Mouse (Mus musculus): ENCODE measurements at regions not wholly inside any gene's neighbourhood (a gene's known extent, or its start where the extent isn't known, plus 50 kb on each side); places are given as distances from the start of the nearest gene placed in this dataset.
"Not testable (repeated sequence)": the region's sequence is repeated elsewhere in the genome, so short reads cannot be mapped to it uniquely, and the experiment has no call there.

DNA sequence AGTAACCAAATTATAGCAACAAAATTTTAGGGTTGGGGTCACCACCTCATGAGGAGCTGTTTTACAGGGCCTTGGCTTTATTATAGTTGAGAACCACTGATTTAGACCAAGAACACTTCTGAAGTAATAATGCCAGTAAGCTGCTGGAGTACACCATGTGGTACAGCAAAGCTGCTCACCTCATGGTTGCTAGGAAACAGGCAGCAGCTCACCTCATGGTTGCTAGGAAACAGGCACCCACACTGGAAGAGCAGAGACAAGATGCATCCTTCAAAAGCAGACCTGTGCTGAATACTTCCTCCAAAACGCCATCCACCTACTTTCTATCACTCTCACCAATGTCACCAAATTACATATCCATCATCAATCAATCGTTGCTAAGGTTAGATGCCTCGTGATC lies 300.0 kb downstream of the Gxylt1 start:
- Histone ChIP-seq H3K4me1 (ENCODE audit: control insufficient read depth, insufficient read depth, low read length) (no peaks in the 10 kb centered on the region), H3K4me3 (replicated peaks; ENCODE audit: extremely low read depth, low read depth, low read length) (no peak overlapping the region)
- 71% methylated on average over 3 of the region's 3 CpGs for WGBS
- no peak for DNase-seq
- TF ChIP-seq POLR2A (IDR thresholded peaks at IDR 0.05; ENCODE audit: borderline replicate concordance, extremely low read depth, low read depth, low read length) (no peak), CTCF (IDR thresholded peaks at IDR 0.05; ENCODE audit: insufficient read depth, low read length) (no peak)

DNA sequence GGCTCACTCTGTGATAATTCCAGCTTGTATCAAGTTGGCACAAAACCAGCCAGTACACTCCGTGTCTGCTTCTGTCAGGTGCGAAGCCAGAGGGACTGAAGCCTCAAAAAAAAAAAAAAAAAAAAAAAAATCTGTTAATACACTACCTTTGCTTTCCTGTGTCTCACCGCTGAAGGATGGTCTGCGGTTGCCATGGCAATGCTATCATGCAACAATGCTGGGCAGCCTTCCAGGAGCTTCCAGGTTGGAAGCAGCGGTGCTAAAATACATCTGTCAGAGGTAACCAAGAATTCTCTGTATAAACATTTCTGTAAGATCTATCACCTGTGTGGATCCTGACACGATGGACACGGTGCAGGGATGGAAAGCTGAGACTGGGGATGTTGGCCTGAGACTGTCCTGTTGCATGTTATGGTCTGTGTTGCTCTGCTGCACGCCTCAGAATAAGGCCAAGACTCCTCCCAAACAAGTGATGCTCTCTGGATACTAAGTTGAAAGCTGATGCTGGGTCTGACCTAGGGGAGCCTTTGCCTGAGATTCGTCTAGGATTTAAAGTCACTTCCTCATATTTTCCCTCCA lies 301.2 kb downstream of the Gxylt1 start:
- Histone ChIP-seq H3K4me3 (replicated peaks; ENCODE audit: extremely low read depth, low read depth, low read length) (no peak overlapping the region), H3K4me1 (ENCODE audit: control insufficient read depth, insufficient read depth, low read length) (no peaks in the 10 kb centered on the region)
- no peak for TF ChIP-seq CTCF (IDR thresholded peaks at IDR 0.05; ENCODE audit: insufficient read depth, low read length)
- TF ChIP-seq POLR2A (IDR thresholded peaks at IDR 0.05; ENCODE audit: borderline replicate concordance, extremely low read depth, low read depth, low read length) = no peak
- WGBS = 58% methylated on average over 9 of the region's 9 CpGs
- DNase-seq = no peak

DNA sequence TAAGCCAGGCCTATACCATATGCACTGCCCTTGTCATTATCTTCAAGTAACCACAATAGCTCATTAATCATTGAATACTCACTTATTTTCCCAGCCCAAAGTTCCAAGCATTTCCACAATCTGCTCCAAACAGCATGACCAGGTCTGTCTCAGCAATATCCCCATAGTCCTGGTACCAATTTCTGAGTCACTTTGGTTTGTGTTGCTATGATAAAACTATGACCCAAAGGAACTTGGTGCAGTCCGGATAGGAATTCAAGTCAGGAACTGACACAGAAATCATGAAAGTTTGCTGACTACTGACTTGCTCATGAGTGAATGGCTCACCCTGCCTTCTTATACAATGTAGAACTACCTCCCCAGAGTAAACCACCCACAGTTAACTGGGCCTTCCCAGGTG lies 309.4 kb downstream of the Gxylt1 start:
- Histone ChIP-seq H3K4me1 (ENCODE audit: control insufficient read depth, insufficient read depth, low read length) (no peaks in the 10 kb centered on the region), H3K4me3 (replicated peaks; ENCODE audit: extremely low read depth, low read depth, low read length) (no peak overlapping the region)
- TF ChIP-seq POLR2A (IDR thresholded peaks at IDR 0.05; ENCODE audit: borderline replicate concordance, extremely low read depth, low read depth, low read length) (no peak), CTCF (IDR thresholded peaks at IDR 0.05; ENCODE audit: insufficient read depth, low read length) (no peak)
- WGBS = 78% methylated on average over 1 of the region's 1 CpGs
- no peak for DNase-seq

DNA sequence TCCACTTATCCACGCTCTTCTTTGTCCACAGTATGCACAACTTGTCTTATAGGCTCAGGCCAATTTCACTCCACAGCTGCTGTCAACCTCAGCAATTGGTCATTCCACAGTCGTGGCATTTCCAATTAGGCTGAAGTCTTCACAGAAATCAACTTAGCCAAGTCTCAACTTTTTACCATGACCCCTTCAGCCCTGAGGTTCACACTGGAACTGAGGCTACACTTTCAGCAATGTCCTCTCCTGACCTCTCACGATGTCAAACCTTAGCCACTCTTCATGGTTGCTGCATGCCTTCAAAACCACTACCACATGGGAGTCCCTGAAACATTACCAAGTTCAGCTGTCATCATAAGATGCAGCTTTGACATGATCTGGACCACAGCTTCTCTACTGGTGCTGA lies 310.1 kb downstream of the Gxylt1 start:
- no peak for TF ChIP-seq POLR2A (IDR thresholded peaks at IDR 0.05; ENCODE audit: borderline replicate concordance, extremely low read depth, low read depth, low read length)
- TF ChIP-seq CTCF (IDR thresholded peaks at IDR 0.05; ENCODE audit: insufficient read depth, low read length) = no peak
- 78% methylated on average over 3 of the region's 3 CpGs for WGBS
- no peak for DNase-seq

DNA sequence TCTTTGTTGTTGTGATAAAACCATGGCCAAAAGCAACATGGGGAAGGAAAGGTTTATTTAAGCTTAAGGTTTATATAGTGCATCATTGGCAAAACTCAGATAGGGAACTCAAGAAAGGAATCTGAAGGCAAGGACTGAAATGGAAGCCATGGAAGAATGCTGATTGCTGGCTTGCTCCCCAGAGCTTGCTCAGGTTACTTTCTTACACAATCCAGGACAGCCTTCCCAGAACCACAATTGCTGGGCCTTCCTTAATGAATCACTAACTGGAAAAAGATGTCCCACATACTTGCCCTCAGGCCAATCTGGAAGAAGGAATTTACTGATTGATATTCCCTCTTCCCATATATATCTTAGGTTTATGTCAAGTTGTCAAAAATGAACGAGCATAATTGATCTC lies 310.8 kb downstream of the Gxylt1 start:
- no peak for TF ChIP-seq POLR2A (IDR thresholded peaks at IDR 0.05; ENCODE audit: borderline replicate concordance, extremely low read depth, low read depth, low read length)
- no peak for TF ChIP-seq CTCF (IDR thresholded peaks at IDR 0.05; ENCODE audit: insufficient read depth, low read length)
- no peak for DNase-seq
- no peak overlapping the region for H3K4me3 ChIP-seq (replicated peaks; ENCODE audit: extremely low read depth, low read depth, low read length)
- no peaks in the 10 kb centered on the region for H3K4me1 ChIP-seq (ENCODE audit: control insufficient read depth, insufficient read depth, low read length)
- 58% methylated on average over 1 of the region's 1 CpGs for WGBS

More for the DNA sequence above, 310.1 kb downstream of the Gxylt1 start:
- H3K4me3 ChIP-seq (replicated peaks; ENCODE audit: extremely low read depth, low read depth, low read length) = no peak overlapping the region
- no peaks in the 10 kb centered on the region for H3K4me1 ChIP-seq (ENCODE audit: control insufficient read depth, insufficient read depth, low read length)

DNA sequence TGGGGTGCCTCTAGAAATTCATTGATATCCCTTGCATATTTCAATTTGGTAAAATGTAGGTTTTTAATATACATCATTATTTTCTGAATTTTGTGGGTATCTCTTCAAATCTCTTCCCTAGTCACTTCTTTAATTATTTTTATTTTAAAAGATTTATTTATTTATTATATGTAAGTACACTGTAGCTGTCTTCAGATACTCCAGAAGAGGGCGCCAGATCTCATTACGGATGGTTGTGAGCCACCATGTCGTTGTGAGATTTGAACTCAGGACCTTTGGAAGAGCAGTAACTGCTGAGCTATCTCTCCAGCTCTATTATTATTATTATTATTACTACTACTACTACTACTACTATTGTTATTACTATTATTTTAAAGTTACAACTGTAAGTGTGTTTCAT lies 324.1 kb downstream of the Gxylt1 start:
- not testable (repeated sequence) for DNase-seq; H3K4me3 ChIP-seq (replicated peaks; ENCODE audit: extremely low read depth, low read depth, low read length); H3K4me1 ChIP-seq (ENCODE audit: control insufficient read depth, insufficient read depth, low read length)
- 81% methylated on average over 3 of the region's 3 CpGs for WGBS

DNA sequence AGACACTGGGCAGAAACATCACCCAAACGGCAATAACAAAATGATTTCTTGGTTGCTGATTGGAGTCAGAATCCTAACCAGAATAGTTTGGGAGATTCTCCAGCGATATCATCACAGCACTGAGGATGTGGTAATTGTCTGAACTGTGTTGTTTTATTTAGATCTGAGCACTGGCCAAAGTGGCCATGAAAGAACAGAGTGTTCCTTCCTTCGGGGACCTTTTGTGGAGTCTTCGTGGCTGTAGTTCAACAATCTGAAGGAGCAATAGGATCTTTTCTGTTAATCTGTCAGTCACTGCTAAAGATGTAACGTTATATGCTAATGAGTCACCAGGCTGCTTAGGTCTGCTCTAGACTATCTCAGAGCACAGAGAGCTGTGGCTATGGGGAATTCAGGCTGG lies 328.8 kb downstream of the Gxylt1 start:
- H3K4me3 ChIP-seq (replicated peaks; ENCODE audit: extremely low read depth, low read depth, low read length) = no peak overlapping the region
- no peak for DNase-seq
- 61% methylated on average over 5 of the region's 5 CpGs for WGBS
- TF ChIP-seq CTCF (IDR thresholded peaks at IDR 0.05; ENCODE audit: insufficient read depth, low read length) (no peak), POLR2A (IDR thresholded peaks at IDR 0.05; ENCODE audit: borderline replicate concordance, extremely low read depth, low read depth, low read length) (no peak)
- no peaks in the 10 kb centered on the region for H3K4me1 ChIP-seq (ENCODE audit: control insufficient read depth, insufficient read depth, low read length)

DNA sequence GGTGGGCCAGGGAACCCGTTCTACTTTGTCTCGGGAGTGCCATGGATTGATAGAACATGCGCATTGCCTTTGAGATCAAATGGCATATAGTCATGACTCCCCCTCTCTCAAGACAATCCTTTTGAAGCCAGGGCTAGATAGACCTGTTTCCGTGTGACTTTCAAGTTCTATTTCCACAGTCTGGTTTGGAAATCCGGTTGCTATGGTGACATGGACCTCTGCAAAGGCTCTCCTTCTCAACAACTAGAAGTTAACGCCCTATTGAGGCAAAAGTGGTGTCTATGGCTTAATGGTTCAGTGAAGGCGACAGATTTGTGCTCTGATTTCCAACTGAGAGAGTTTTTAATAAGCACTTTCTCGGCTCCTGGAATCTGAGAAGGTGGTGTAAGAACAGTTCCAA lies 371.2 kb downstream of the Gxylt1 start:
- no peak for DNase-seq
- Histone ChIP-seq H3K4me1 (ENCODE audit: control insufficient read depth, insufficient read depth, low read length) (no peaks in the 10 kb centered on the region), H3K4me3 (replicated peaks; ENCODE audit: extremely low read depth, low read depth, low read length) (no peak overlapping the region)
- 71% methylated on average over 8 of the region's 8 CpGs for WGBS
- TF ChIP-seq POLR2A (IDR thresholded peaks at IDR 0.05; ENCODE audit: borderline replicate concordance, extremely low read depth, low read depth, low read length) (no peak), CTCF (IDR thresholded peaks at IDR 0.05; ENCODE audit: insufficient read depth, low read length) (no peak)

DNA sequence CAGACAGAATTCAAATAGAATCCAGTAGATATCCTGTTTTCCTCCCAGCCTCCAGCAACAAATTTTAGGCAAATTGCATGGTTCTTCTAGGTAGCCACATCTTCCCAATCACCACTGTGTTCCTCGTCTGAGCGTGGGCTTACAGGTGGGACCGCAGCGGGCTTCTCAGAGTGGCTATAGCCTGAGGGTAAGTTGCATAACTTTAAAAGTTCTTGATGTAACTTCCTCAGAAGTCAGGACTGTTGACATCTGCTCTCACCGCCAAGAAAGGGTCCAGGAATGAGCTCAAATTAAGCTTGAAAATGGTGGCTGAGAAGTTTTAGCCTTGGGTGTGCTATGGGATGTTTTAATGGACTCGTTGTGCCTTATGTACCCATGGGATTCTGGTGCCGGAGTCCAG lies 377.7 kb downstream of the Gxylt1 start:
- Histone ChIP-seq H3K4me1 (ENCODE audit: control insufficient read depth, insufficient read depth, low read length) (no peaks in the 10 kb centered on the region), H3K4me3 (replicated peaks; ENCODE audit: extremely low read depth, low read depth, low read length) (no peak overlapping the region)
- TF ChIP-seq POLR2A (IDR thresholded peaks at IDR 0.05; ENCODE audit: borderline replicate concordance, extremely low read depth, low read depth, low read length) (no peak), CTCF (IDR thresholded peaks at IDR 0.05; ENCODE audit: insufficient read depth, low read length) (no peak)
- WGBS = 87% methylated on average over 7 of the region's 7 CpGs
- no peak for DNase-seq

DNA sequence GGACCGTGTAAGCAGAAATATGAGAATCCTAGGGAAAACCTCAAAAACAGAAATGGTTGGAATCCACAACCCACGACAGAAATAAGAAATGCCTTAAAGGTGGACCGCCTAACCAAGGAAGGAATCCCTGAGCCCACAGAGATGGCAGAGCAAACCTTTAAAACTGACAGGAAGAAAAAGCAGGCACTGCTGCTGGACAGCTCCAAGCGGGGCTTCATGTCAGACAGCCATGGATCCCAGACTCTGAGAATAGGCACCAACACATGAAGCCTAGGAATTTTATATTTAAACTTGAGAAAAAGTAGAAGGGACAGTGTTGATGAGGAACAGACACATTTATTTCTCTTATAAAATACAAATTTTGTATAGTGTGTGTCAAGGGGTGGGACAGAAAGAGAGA lies 379.1 kb downstream of the Gxylt1 start:
- 65% methylated on average over 4 of the region's 4 CpGs for WGBS
- no peaks in the 10 kb centered on the region for H3K4me1 ChIP-seq (ENCODE audit: control insufficient read depth, insufficient read depth, low read length)
- H3K4me3 ChIP-seq (replicated peaks; ENCODE audit: extremely low read depth, low read depth, low read length) = no peak overlapping the region
- no peak for DNase-seq
- no peak for TF ChIP-seq CTCF (IDR thresholded peaks at IDR 0.05; ENCODE audit: insufficient read depth, low read length)
- no peak for TF ChIP-seq POLR2A (IDR thresholded peaks at IDR 0.05; ENCODE audit: borderline replicate concordance, extremely low read depth, low read depth, low read length)
